Mouse (Mus musculus) hindbrain, embryonic 16.5 days (tissue): ENCODE measurements at regions not wholly inside any gene's neighbourhood (a gene's known extent, or its start where the extent isn't known, plus 50 kb on each side); places are given as distances from the start of the nearest gene placed in this dataset.

ENCODE experiments used
- ATAC-seq: fragments of 200-750 bp; cut with Nextera tagmentation; 2 replicates; pipeline ENCODE4 v1.8.0; 2017; ENCODE audit warnings: moderate TSS enrichment, moderate library complexity
- H3K27ac ChIP-seq: fragments of 300-500 bp; sonication (generic); 2 replicates; pipeline ENCODE4 v1.5.1; 2014; ENCODE audit warnings: low read depth, mild to moderate bottlenecking, control low read depth, low read length, moderate library complexity
- H3K27me3 ChIP-seq: fragments of 300-500 bp; sonication (generic); replicated peaks from 2 replicates; pipeline ENCODE4 v1.6.1; 2014; ENCODE audit warnings: low read length; ENCODE audit not compliant: control insufficient read depth, insufficient read depth
- H3K36me3 ChIP-seq: fragments of 300-500 bp; sonication (generic); 2 replicates; pipeline ENCODE4 v1.6.1; 2014; ENCODE audit warnings: mild to moderate bottlenecking, low read length, moderate library complexity, mixed read lengths; ENCODE audit not compliant: control insufficient read depth, insufficient read depth
- H3K4me1 ChIP-seq: fragments of 300-500 bp; sonication (generic); 2 replicates; pipeline ENCODE4 v1.6.1; 2014; ENCODE audit warnings: low read depth, low read length; ENCODE audit not compliant: control insufficient read depth, insufficient read depth
- H3K4me2 ChIP-seq: fragments of 300-500 bp; sonication (generic); 2 replicates; pipeline ENCODE4 v1.6.1; 2014; ENCODE audit warnings: mild to moderate bottlenecking, low read length, control low read depth, moderate library complexity
- H3K4me3 ChIP-seq: fragments of 300-500 bp; sonication (generic); 2 replicates; pipeline ENCODE4 v1.5.1; 2014; ENCODE audit warnings: mild to moderate bottlenecking, low read length, control low read depth, moderate library complexity
- H3K9ac ChIP-seq: fragments of 300-500 bp; sonication (generic); 2 replicates; pipeline ENCODE4 v1.6.1; 2014; ENCODE audit warnings: low read depth, mild to moderate bottlenecking, control low read depth, low read length, moderate library complexity
- H3K9me3 ChIP-seq: fragments of 300-500 bp; sonication (generic); 2 replicates; pipeline ENCODE4 v1.6.1; 2014; ENCODE audit warnings: mild to moderate bottlenecking, low read length, moderate library complexity; ENCODE audit not compliant: control insufficient read depth
- WGBS: fragments of 180-500 bp; shearing (Covaris S2); extraction: QIAGEN DNeasy Blood & Tissue Kit; methylation state at CpG from one replicate; pipeline ENCODE4 v1.1.7; 2014; 5-methylcytosine and 5-hydroxymethylcytosine counted together

DNA sequence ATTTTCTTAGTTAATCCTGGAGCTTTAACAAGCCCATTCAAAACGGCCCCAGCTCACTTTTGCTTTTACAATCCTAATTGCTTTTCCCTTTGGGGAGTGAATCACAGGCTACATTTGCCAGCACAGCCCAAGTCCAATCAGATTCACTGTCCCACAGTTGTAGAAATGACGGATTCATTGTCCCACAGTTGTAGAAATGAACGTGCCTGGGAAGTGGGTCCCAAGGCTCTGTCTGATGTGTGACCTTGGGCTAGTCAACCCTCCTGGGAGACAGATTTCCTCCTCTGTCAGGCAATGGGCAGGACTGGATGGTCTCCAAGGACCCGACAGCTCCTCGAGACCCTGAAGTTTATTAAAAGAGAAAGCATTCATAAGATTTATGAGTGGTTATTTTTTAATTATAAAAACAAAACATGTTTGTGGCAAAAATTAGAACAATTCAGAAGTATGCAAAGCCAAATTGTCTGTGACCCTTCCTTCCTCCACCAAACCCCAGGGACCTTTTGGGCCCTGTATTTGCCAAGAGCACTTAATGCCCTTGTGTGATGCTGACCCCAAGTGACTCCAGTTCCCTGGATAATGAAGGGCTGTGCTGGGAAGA is 93.1 kb downstream of the Fam43a start:
- H3K4me1 ChIP-seq = no peaks in the 10 kb centered on the region
- no peak overlapping the region for H3K4me2 ChIP-seq
- no peak overlapping the region for H3K27ac ChIP-seq
- ATAC-seq = no peak
- WGBS = 50% methylated on average over 5 of the region's 5 CpGs
- no peaks in the 10 kb centered on the region for H3K9me3 ChIP-seq
- no peaks in the 10 kb centered on the region for H3K36me3 ChIP-seq
- no peak overlapping the region for H3K4me3 ChIP-seq
- H3K27me3 ChIP-seq = no peaks in the 10 kb centered on the region
- no peak overlapping the region for H3K9ac ChIP-seq

DNA sequence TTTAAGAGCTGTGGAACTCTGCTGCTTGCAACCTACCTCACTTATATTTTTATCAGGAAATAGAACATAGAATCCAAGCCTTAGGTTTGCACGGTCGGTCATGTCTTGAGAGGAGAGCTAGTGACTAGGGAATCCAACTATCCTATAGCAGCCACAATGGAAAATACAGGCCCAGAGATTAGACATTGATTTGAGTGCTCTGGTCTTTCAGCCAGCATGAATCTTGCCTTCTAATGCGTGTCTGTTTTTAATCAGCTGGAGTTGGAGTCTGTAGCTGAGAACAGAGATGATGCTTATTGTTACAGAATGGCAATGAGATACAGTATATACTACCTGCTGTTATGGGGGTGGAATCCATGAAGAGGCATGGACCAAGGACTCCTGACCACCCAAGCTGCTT is 93.7 kb downstream of the Fam43a start:
- Histone ChIP-seq H3K36me3 (no peaks in the 10 kb centered on the region), H3K4me1 (no peaks in the 10 kb centered on the region), H3K4me3 (no peak overlapping the region), H3K27ac (no peak overlapping the region), H3K4me2 (no peak overlapping the region), H3K9ac (no peak overlapping the region), H3K9me3 (no peaks in the 10 kb centered on the region), H3K27me3 (no peaks in the 10 kb centered on the region)
- no peak for ATAC-seq
- 76% methylated on average over 3 of the region's 3 CpGs for WGBS

GRCm38 (mm10) chr16:30693839-30694527 is 94.5 kb downstream of the Fam43a start:
- no peak for ATAC-seq

DNA sequence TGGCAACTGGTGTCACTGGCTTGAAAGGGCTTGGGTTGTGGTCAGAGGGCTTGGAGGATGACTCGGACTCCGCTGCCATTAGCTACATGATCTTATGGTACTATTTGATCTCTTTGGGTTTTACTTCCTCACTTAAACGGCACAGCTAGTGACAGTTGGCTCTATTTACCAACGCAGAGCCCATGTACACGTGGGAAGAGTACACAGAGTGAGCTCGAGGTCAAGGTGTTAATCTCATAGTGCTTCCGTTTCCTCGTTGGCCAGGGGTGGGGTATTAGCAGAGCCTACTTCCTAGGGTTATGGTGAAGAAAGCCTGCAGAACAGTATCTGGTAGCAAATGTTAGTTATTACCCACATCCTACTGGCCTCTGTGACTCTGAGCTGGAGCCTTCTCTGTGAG is 96.2 kb downstream of the Fam43a start:
- Histone ChIP-seq H3K9me3 (no peaks in the 10 kb centered on the region), H3K9ac (no peak overlapping the region), H3K4me2 (no peak overlapping the region), H3K36me3 (no peaks in the 10 kb centered on the region), H3K4me1 (no peaks in the 10 kb centered on the region), H3K4me3 (no peak overlapping the region), H3K27ac (no peak overlapping the region), H3K27me3 (no peaks in the 10 kb centered on the region)
- 88% methylated on average over 8 of the region's 8 CpGs for WGBS
- ATAC-seq = no peak

More at GRCm38 (mm10) chr16:30693839-30694527, 94.5 kb downstream of the Fam43a start:
- Histone ChIP-seq H3K4me1 (no peaks in the 10 kb centered on the region), H3K36me3 (no peaks in the 10 kb centered on the region), H3K4me3 (no peak overlapping the region), H3K9ac (no peak overlapping the region), H3K9me3 (no peaks in the 10 kb centered on the region), H3K4me2 (no peak overlapping the region), H3K27ac (no peak overlapping the region), H3K27me3 (no peaks in the 10 kb centered on the region)
- WGBS = 90% methylated on average over 1 of the region's 1 CpGs

- H3K4me3 ChIP-seq = no peak overlapping the region
- H3K27me3 ChIP-seq = no peaks in the 10 kb centered on the region
- H3K9ac ChIP-seq = no peak overlapping the region
- no peaks in the 10 kb centered on the region for H3K9me3 ChIP-seq
- H3K4me2 ChIP-seq = no peak overlapping the region
- H3K4me1 ChIP-seq = no peaks in the 10 kb centered on the region
- H3K27ac ChIP-seq = no peak overlapping the region
- 83% methylated on average over 4 of the region's 4 CpGs for WGBS
- H3K36me3 ChIP-seq = no peaks in the 10 kb centered on the region
- ATAC-seq = no peak
Measured at GRCm38 (mm10) chr16:30697209-30697608, 97.7 kb downstream of the Fam43a start.

GRCm38 (mm10) chr16:30697806-30698205 is 98.3 kb downstream of the Fam43a start:
- Histone ChIP-seq H3K27me3 (no peaks in the 10 kb centered on the region), H3K9ac (no peak overlapping the region), H3K4me3 (no peak overlapping the region), H3K36me3 (no peaks in the 10 kb centered on the region), H3K4me2 (no peak overlapping the region), H3K27ac (no peak overlapping the region), H3K4me1 (no peaks in the 10 kb centered on the region), H3K9me3 (no peaks in the 10 kb centered on the region)
- no peak for ATAC-seq
- WGBS = 41% methylated on average over 2 of the region's 2 CpGs

DNA sequence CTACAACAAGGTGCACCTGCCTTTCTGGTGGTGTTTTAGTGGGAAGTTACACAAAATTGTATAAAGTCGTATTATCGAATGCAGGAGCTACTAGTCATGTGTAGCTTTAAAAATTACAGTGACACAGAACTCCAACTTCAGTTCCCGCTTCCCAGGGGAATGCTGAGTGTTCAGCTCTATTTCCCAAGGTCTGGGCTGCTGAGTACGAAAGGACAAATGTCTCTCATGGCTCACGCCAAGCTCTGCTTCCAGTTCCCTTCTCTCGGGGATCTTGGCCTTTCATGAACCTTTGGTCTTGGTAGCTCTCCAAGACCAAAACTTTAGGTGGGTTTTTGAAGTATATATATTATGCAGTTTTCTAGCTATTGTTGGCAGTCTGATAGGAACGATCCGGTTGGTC is 104.3 kb downstream of the Fam43a start:
- Histone ChIP-seq H3K4me3 (no peak overlapping the region), H3K9ac (no peak overlapping the region), H3K4me2 (no peak overlapping the region), H3K27ac (no peak overlapping the region), H3K27me3 (no peaks in the 10 kb centered on the region), H3K4me1 (no peaks in the 10 kb centered on the region), H3K36me3 (no peaks in the 10 kb centered on the region), H3K9me3 (peaks cover 6% of the 10 kb centered on the region; the same call in 1 of the 2 replicates)
- no peak for ATAC-seq
- WGBS = 88% methylated on average over 8 of the region's 8 CpGs

DNA sequence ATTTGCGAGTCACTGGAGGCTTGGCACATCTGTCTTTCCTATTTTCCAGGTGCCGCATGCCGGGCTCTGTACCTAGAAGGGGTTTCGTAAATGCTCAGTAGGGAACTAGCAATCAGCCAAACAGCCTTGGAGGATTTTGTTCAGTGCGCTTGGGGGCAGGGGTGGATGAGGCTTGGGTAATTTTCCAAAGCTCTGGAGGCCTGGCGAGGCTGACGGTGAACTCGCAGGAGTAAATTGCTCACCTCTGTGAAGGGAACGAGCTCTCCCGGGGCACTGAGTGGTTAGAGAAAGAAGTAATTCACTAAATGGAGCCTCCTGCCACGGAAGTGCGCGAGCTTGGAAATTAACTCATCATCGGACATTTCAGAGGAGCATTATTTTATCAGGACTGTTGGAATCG is 110.0 kb downstream of the Fam43a start:
- Histone ChIP-seq H3K36me3 (no peaks in the 10 kb centered on the region), H3K4me2 (no peak overlapping the region), H3K4me1 (peaks cover 3% of the 10 kb centered on the region), H3K27me3 (no peaks in the 10 kb centered on the region), H3K9me3 (peaks cover 6% of the 10 kb centered on the region; the same call in 1 of the 2 replicates), H3K4me3 (no peak overlapping the region), H3K27ac (no peak overlapping the region), H3K9ac (no peak overlapping the region)
- ATAC-seq = no peak
- WGBS = 59% methylated on average over 15 of the region's 15 CpGs

DNA sequence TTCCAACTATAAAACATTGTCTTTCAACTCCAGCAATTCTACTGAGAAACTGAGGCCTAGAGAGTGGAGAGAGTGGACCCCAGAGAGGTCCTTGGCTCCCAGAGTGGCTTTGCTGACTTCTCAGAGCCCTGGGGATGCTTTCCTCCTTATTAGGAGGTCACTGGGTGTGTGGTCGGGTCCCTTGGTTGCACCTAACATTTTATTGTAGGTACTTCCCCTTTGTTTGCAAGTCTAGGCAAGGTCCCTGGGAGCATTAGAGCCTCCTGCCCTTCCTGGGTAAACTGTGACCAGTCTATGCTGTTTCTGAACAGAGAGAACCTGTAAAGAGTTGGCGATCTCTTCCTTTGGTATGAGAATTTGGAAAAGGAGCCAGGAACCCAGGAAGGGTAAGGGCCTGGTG is 110.5 kb downstream of the Fam43a start:
- Histone ChIP-seq H3K9me3 (peaks cover 6% of the 10 kb centered on the region; the same call in 1 of the 2 replicates), H3K4me3 (no peak overlapping the region), H3K27me3 (no peaks in the 10 kb centered on the region), H3K4me2 (no peak overlapping the region), H3K36me3 (no peaks in the 10 kb centered on the region), H3K9ac (no peak overlapping the region), H3K27ac (no peak overlapping the region), H3K4me1 (peaks cover 3% of the 10 kb centered on the region)
- 86% methylated on average over 2 of the region's 2 CpGs for WGBS
- ATAC-seq = no peak
